Mouse (Mus musculus): ENCODE measurements around the gene Gm28305. TPM values are rescaled to one million over a fixed set of nuclear protein-coding genes. Genes with fewer than 3 reads are reported as not detected.

Gene Gm28305
- not detected in 2 replicates for polyA plus RNA-seq (2016; fragmentation: Nextera tagmentation; extraction: Ambion mirVana)

GRCm38 (mm10) chr9:104040362-104040761 is at the start of gene Gm28305:
Gm28305 (plus strand) TSS chr9:104040662.
- peaks cover 44% of the 10 kb centered on the region for H3K36me3 ChIP-seq (replicated peaks)
- 0 out of 2 replicates have a peak, but pooled peaks cover 2% of the 10 kb centered on the region for H3K4me1 ChIP-seq
- H3K4me3 ChIP-seq: no peak within 1 kb of the TSS
- H3K9me3 ChIP-seq: no peaks in the 10 kb centered on the region
- WGBS: 85% methylated on average over 2 of the region's 2 CpGs
- H3K27ac ChIP-seq: no peak within 1 kb of the TSS
- no peaks in the 10 kb centered on the region for H3K27me3 ChIP-seq (ENCODE audit: poor library complexity, severe bottlenecking)
- no peak for DNase-seq (ENCODE audit: extremely low spot score, low spot score)

GRCm38 (mm10) chr9:103996496-103996895 is 44.0 kb upstream of the Gm28305 start:
- DNase-seq (ENCODE audit: extremely low spot score, low spot score): no peak
- H3K9me3 ChIP-seq: no peaks in the 10 kb centered on the region
- no peak overlapping the region for H3K4me3 ChIP-seq
- H3K27ac ChIP-seq: no peak overlapping the region
- peaks cover 13% of the 10 kb centered on the region for H3K4me1 ChIP-seq
- peaks cover 14% of the 10 kb centered on the region; the same call in 1 of the 2 replicates for H3K27me3 ChIP-seq (ENCODE audit: poor library complexity, severe bottlenecking)
- H3K36me3 ChIP-seq (replicated peaks): no peaks in the 10 kb centered on the region
- WGBS: 11% methylated on average over 2 of the region's 2 CpGs

GRCm38 (mm10) chr9:104000601-104001000 is 39.9 kb upstream of the Gm28305 start:
- H3K27me3 ChIP-seq (ENCODE audit: poor library complexity, severe bottlenecking): peaks cover 14% of the 10 kb centered on the region; the same call in 1 of the 2 replicates
- no peak overlapping the region for H3K4me3 ChIP-seq
- H3K9me3 ChIP-seq: no peaks in the 10 kb centered on the region
- no peak overlapping the region for H3K27ac ChIP-seq
- DNase-seq (ENCODE audit: extremely low spot score, low spot score): no peak
- WGBS: 66% methylated on average over 3 of the region's 3 CpGs
- peaks cover 3% of the 10 kb centered on the region for H3K36me3 ChIP-seq (replicated peaks)
- H3K4me1 ChIP-seq: peaks cover 28% of the 10 kb centered on the region

- 1% methylated on average over 55 of the region's 55 CpGs for WGBS
- Histone ChIP-seq H3K9me3 (no peaks in the 10 kb centered on the region), H3K36me3 (replicated peaks) (peaks cover 12% of the 10 kb centered on the region), H3K4me3 (peak within 1 kb of the TSS; percentile 82), H3K27ac (peak within 1 kb of the TSS; percentile 88), H3K4me1 (peaks cover 28% of the 10 kb centered on the region), H3K27me3 (ENCODE audit: poor library complexity, severe bottlenecking) (peaks cover 14% of the 10 kb centered on the region; the same call in 1 of the 2 replicates)
- peak; percentile 98 for DNase-seq (ENCODE audit: extremely low spot score, low spot score)
Measured at GRCm38 (mm10) chr9:104001921-104002859, 38.3 kb upstream of the Gm28305 start, which contains the start of gene Nphp3. Nphp3 (plus strand) TSS chr9:104002544.

GRCm38 (mm10) chr9:104002913-104003330 is 37.5 kb upstream of the Gm28305 start:
- under 1% methylated on average over 37 of the region's 37 CpGs for WGBS
- H3K36me3 ChIP-seq (replicated peaks): peaks cover 12% of the 10 kb centered on the region
- H3K27ac ChIP-seq: peak overlapping the region; percentile 88
- peak; percentile 76 for DNase-seq (ENCODE audit: extremely low spot score, low spot score)
- H3K4me3 ChIP-seq: peak overlapping the region; percentile 82
- H3K4me1 ChIP-seq: peaks cover 28% of the 10 kb centered on the region
- H3K9me3 ChIP-seq: no peaks in the 10 kb centered on the region
- H3K27me3 ChIP-seq (ENCODE audit: poor library complexity, severe bottlenecking): peaks cover 14% of the 10 kb centered on the region; the same call in 1 of the 2 replicates

GRCm38 (mm10) chr9:104014526-104014925 is 25.9 kb upstream of the Gm28305 start:
- H3K27me3 ChIP-seq (ENCODE audit: poor library complexity, severe bottlenecking): no peaks in the 10 kb centered on the region
- H3K36me3 ChIP-seq (replicated peaks): peaks cover 57% of the 10 kb centered on the region
- no peaks in the 10 kb centered on the region for H3K4me1 ChIP-seq
- no peaks in the 10 kb centered on the region for H3K9me3 ChIP-seq
- 79% methylated on average over 1 of the region's 1 CpGs for WGBS
- H3K4me3 ChIP-seq: no peak overlapping the region
- DNase-seq (ENCODE audit: extremely low spot score, low spot score): no peak
- no peak overlapping the region for H3K27ac ChIP-seq

GRCm38 (mm10) chr9:104021026-104021425 is 19.4 kb upstream of the Gm28305 start:
- WGBS: 91% methylated on average over 10 of the region's 10 CpGs
- H3K27ac ChIP-seq: no peak overlapping the region
- DNase-seq (ENCODE audit: extremely low spot score, low spot score): no peak
- H3K27me3 ChIP-seq (ENCODE audit: poor library complexity, severe bottlenecking): no peaks in the 10 kb centered on the region
- no peaks in the 10 kb centered on the region for H3K4me1 ChIP-seq
- peaks cover 67% of the 10 kb centered on the region for H3K36me3 ChIP-seq (replicated peaks)
- H3K9me3 ChIP-seq: no peaks in the 10 kb centered on the region
- H3K4me3 ChIP-seq: no peak overlapping the region

- Histone ChIP-seq H3K4me1 (no peaks in the 10 kb centered on the region), H3K36me3 (replicated peaks) (peaks cover 53% of the 10 kb centered on the region), H3K4me3 (no peak overlapping the region), H3K27me3 (ENCODE audit: poor library complexity, severe bottlenecking) (no peaks in the 10 kb centered on the region), H3K9me3 (peaks cover 8% of the 10 kb centered on the region; the same call in 1 of the 2 replicates), H3K27ac (no peak overlapping the region)
- no peak for DNase-seq (ENCODE audit: extremely low spot score, low spot score)
- WGBS: 94% methylated on average over 8 of the region's 8 CpGs
Measured at GRCm38 (mm10) chr9:104027186-104027585, 13.3 kb upstream of the Gm28305 start.

- H3K27ac ChIP-seq: no peak overlapping the region
- no peaks in the 10 kb centered on the region for H3K4me1 ChIP-seq
- peaks cover 8% of the 10 kb centered on the region; the same call in 1 of the 2 replicates for H3K9me3 ChIP-seq
- no peak for DNase-seq (ENCODE audit: extremely low spot score, low spot score)
- WGBS: 92% methylated on average over 11 of the region's 11 CpGs
- H3K27me3 ChIP-seq (ENCODE audit: poor library complexity, severe bottlenecking): no peaks in the 10 kb centered on the region
- H3K4me3 ChIP-seq: no peak overlapping the region
- peaks cover 44% of the 10 kb centered on the region for H3K36me3 ChIP-seq (replicated peaks)
Measured at GRCm38 (mm10) chr9:104029861-104030260, 10.6 kb upstream of the Gm28305 start.

GRCm38 (mm10) chr9:104034231-104034630 is 6.2 kb upstream of the Gm28305 start:
- Histone ChIP-seq H3K36me3 (replicated peaks) (peaks cover 44% of the 10 kb centered on the region), H3K9me3 (no peaks in the 10 kb centered on the region), H3K27me3 (ENCODE audit: poor library complexity, severe bottlenecking) (no peaks in the 10 kb centered on the region), H3K4me3 (no peak overlapping the region), H3K27ac (no peak overlapping the region), H3K4me1 (0 out of 2 replicates have a peak, but pooled peaks cover 5% of the 10 kb centered on the region)
- 89% methylated on average over 8 of the region's 8 CpGs for WGBS
- DNase-seq (ENCODE audit: extremely low spot score, low spot score): no peak

GRCm38 (mm10) chr9:104034718-104035117 is 5.7 kb upstream of the Gm28305 start:
- 80% methylated on average over 6 of the region's 6 CpGs for WGBS
- DNase-seq (ENCODE audit: extremely low spot score, low spot score): no peak

GRCm38 (mm10) chr9:104035261-104036015 is 5.0 kb upstream of the Gm28305 start:
- WGBS: 53% methylated on average over 24 of the region's 24 CpGs
- 0 out of 2 replicates have a peak, but pooled peaks cover 5% of the 10 kb centered on the region for H3K4me1 ChIP-seq
- H3K27me3 ChIP-seq (ENCODE audit: poor library complexity, severe bottlenecking): no peaks in the 10 kb centered on the region
- H3K27ac ChIP-seq: no peak overlapping the region
- peaks cover 40% of the 10 kb centered on the region for H3K36me3 ChIP-seq (replicated peaks)
- no peaks in the 10 kb centered on the region for H3K9me3 ChIP-seq
- no peak overlapping the region for H3K4me3 ChIP-seq
- DNase-seq (ENCODE audit: extremely low spot score, low spot score): peak; percentile 69

More at GRCm38 (mm10) chr9:104034718-104035117, 5.7 kb upstream of the Gm28305 start:
- Histone ChIP-seq H3K27ac (no peak overlapping the region), H3K9me3 (no peaks in the 10 kb centered on the region), H3K4me3 (no peak overlapping the region), H3K36me3 (replicated peaks) (peaks cover 46% of the 10 kb centered on the region), H3K27me3 (ENCODE audit: poor library complexity, severe bottlenecking) (no peaks in the 10 kb centered on the region), H3K4me1 (0 out of 2 replicates have a peak, but pooled peaks cover 5% of the 10 kb centered on the region)

All from forebrain, embryonic 10.5 days (tissue).